In the genomic region with DNA sequence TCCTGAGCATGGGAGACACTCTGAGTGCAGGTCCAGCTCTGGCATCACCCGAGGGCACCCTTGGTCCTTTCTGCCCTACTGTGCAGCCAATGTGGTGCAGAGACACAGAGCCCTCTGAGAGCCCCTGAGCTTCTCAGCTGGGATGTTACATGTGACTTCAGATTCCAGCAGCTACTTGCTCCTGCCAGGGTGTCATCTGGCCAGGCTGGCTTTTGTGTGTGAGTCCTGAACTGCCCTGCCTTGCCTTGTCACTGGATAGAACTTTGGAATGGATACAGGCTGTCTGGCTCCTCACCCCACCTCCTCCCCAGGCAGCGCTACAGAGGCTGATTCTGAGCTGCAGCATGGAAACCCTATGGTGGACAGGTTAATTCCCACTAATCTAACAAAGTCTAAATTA, we compare ENCODE assay signal across 29 mouse cellular contexts.
DNase-seq lines count a peak whose midpoint lies in the region; ATAC-seq and TF ChIP-seq lines count a peak whose summit lies in the region.
"Had no signal": no experiment of that assay in that cellular context is flagged by ENCODE, and none has a peak within 500 bp of the region (broad histone marks: within the 10 kb centered on the region; RNA-seq: fewer than 3 reads in every experiment).

No protein-coding gene starts in this region.

- H3K36me3 ChIP-seq in heart, embryonic 11.5 days (ENCODE audit: control insufficient read depth, insufficient read depth, low read length) = no peaks in the 10 kb centered on the region
- H3K36me3 ChIP-seq: embryonic facial prominence, embryonic 13.5 days; embryonic facial prominence, embryonic 15.5 days; forebrain, embryonic 10.5 days; forebrain, embryonic 12.5 days; G1E had no signal

- H3K9me3 ChIP-seq in heart, embryonic 11.5 days (replicated peaks; ENCODE audit: control insufficient read depth, low read length) = no peaks in the 10 kb centered on the region
- H3K9me3 ChIP-seq: embryonic facial prominence, embryonic 13.5 days; embryonic facial prominence, embryonic 15.5 days; forebrain, embryonic 10.5 days; forebrain, embryonic 12.5 days had no signal

- no peaks in the 10 kb centered on the region for H3K27me3 ChIP-seq in heart, embryonic 11.5 days (ENCODE audit: control insufficient read depth, insufficient read depth, low read length)
- H3K27me3 ChIP-seq: CH12.LX; embryonic facial prominence, embryonic 15.5 days; forebrain, embryonic 12.5 days; Patski had no signal

- intact Hi-C loops in gastrocnemius, adult 2 months (cut with DNase I) = no loop called here
- intact Hi-C loops in heart, postnatal 25 days (cut with DNase I) = no loop called here
- intact Hi-C loops in heart, postnatal 10 days (cut with DNase I) = no loop called here

- H3K9ac ChIP-seq in heart, embryonic 11.5 days (ENCODE audit: low read depth, low read length) = no peak overlapping the region
- H3K9ac ChIP-seq: embryonic facial prominence, embryonic 13.5 days; embryonic facial prominence, embryonic 15.5 days; forebrain, embryonic 12.5 days had no signal

- peak; percentile 28 for DNase-seq in gastrocnemius, adult 2 months
- no peak for DNase-seq in gastrocnemius, postnatal 4 days (ENCODE audit: low spot score in 2 of 2)
- peak; percentile 96 for DNase-seq in heart, adult 11 months
- peak; percentile 43 for DNase-seq in heart, adult 8-10 months (ENCODE audit: low spot score)
- DNase-seq in heart, postnatal 25 days (ENCODE audit: low spot score) = no peak
- DNase-seq in heart, postnatal 10 days = peak; percentile 21 to 31
- no peak for DNase-seq in heart, postnatal 4 days
- DNase-seq: adrenal gland, adult 8-10 months; adrenal gland, postnatal 14 days; adrenal gland, postnatal 36 days; B cell, adult 2 months; cerebellum, adult 11 months; cerebellum, adult 18-20 months; cerebellum, adult 8-10 months; cerebellum, postnatal 14 days; cerebellum, postnatal 36 days; embryo, embryonic 11 days had no signal

- no peak overlapping the region for H3K4me3 ChIP-seq in gastrocnemius, adult 2 months
- H3K4me3 ChIP-seq in heart, embryonic 11.5 days (ENCODE audit: low read depth, low read length) = no peak overlapping the region
- H3K4me3 ChIP-seq: embryonic facial prominence, embryonic 13.5 days; embryonic facial prominence, embryonic 15.5 days; erythroblast, embryonic 14.5 days; forebrain, embryonic 10.5 days; forebrain, embryonic 12.5 days had no signal

- no peaks in the 10 kb centered on the region for H3K4me1 ChIP-seq in heart, embryonic 11.5 days (ENCODE audit: control insufficient read depth, insufficient read depth, low read length)
- H3K4me1 ChIP-seq: embryonic facial prominence, embryonic 13.5 days; embryonic facial prominence, embryonic 15.5 days; forebrain, embryonic 12.5 days had no signal

- WGBS in heart, embryonic 11.5 days (ENCODE audit: insufficient replicate concordance) = 69% methylated on average over 2 of the region's 2 CpGs

- TF ChIP-seq CTCF in gastrocnemius, adult 2 months (IDR thresholded peaks at IDR 0.05) = no peak

- H3K27ac ChIP-seq in gastrocnemius, adult 2 months = no peak overlapping the region
- no peak overlapping the region for H3K27ac ChIP-seq in heart, embryonic 11.5 days (ENCODE audit: low read depth, low read length)
- H3K27ac ChIP-seq: embryonic facial prominence, embryonic 13.5 days; embryonic facial prominence, embryonic 15.5 days; forebrain, embryonic 10.5 days; forebrain, embryonic 12.5 days had no signal

- H3K4me2 ChIP-seq in heart, embryonic 11.5 days = no peak overlapping the region
- H3K4me2 ChIP-seq: embryonic facial prominence, embryonic 13.5 days; embryonic facial prominence, embryonic 15.5 days; forebrain, embryonic 12.5 days had no signal

- ATAC-seq in heart, embryonic 11.5 days (replicated peaks; ENCODE audit: insufficient number of reproducible peaks, low FRiP score, low TSS enrichment) = no peak
- ATAC-seq: activated CD4-positive, CD25-positive, alpha-beta regulatory T cell, adult 4 months; CD4-positive, CD25-positive, alpha-beta regulatory T cell, adult 4 months; forebrain, embryonic 14.5 days; Patski had no signal

Comparison
In these comparisons a context has a peak if more than half of its experiments do, and no peak if none do; other contexts are left out.
1. DNase-seq: peak in gastrocnemius, adult 2 months (single experiment), heart, adult 11 months (single experiment), heart, adult 8-10 months (single experiment) and heart, postnatal 10 days (2 of 2); none in gastrocnemius, postnatal 4 days (0 of 2), heart, postnatal 25 days (single experiment) and heart, postnatal 4 days (single experiment).